Mouse (Mus musculus) megakaryocyte, embryonic 14.5 days (primary cell): ENCODE measurements around the gene Mreg. TPM values are rescaled to one million over a fixed set of nuclear protein-coding genes. Genes with fewer than 3 reads are reported as not detected.

Experiments used
- H3K27me3 ChIP-seq: replicated peaks from 2 replicates; pipeline ENCODE3; 2012; ENCODE audit warnings: inconsistent platforms
- H3K36me3 ChIP-seq: replicated peaks from 2 replicates; pipeline ENCODE3; 2012; ENCODE audit warnings: low read length, inconsistent platforms, mixed read lengths
- H3K4me1 ChIP-seq: 2 replicates; pipeline ENCODE4 v1.6.1; 2012; ENCODE audit warnings: inconsistent platforms
- H3K4me3 ChIP-seq: replicated peaks from 2 replicates; pipeline ENCODE3; 2012; ENCODE audit warnings: moderate library complexity, mild to moderate bottlenecking, inconsistent platforms
- H3K9me3 ChIP-seq: 2 replicates; pipeline ENCODE4 v1.6.1; 2012; ENCODE audit warnings: inconsistent platforms
- FLI1 ChIP-seq: IDR thresholded peaks from 2 replicates; pipeline ENCODE4 v1.6.1; 2012; ENCODE audit warnings: low read length, inconsistent platforms, mixed read lengths
- GATA1 ChIP-seq: IDR thresholded peaks from 3 replicates; pipeline ENCODE4 v1.6.1; 2012; ENCODE audit warnings: mixed read lengths, low read length, inconsistent platforms, borderline replicate concordance
- polyA plus RNA-seq: library from polyadenylated mRNA; stranded (reverse); fragments of >175 nt; gene quantifications from 2 replicates; pipeline ENCODE4 v1.2.3, GENCODE M21; 2012; ENCODE audit warnings: low replicate concordance; ENCODE audit not compliant: insufficient read depth

Gene Mreg
- polyA plus RNA-seq, 1 experiment, result 0.26 TPM

- Histone ChIP-seq H3K9me3 (peaks cover 4% of the 10 kb centered on the region; the same call in 1 of the 2 replicates), H3K4me1 (no peaks in the 10 kb centered on the region), H3K4me3 (no peak overlapping the region), H3K27me3 (peaks cover 9% of the 10 kb centered on the region), H3K36me3 (no peaks in the 10 kb centered on the region)
- TF ChIP-seq FLI1, result no peak
- TF ChIP-seq GATA1, result no peak
Measured at GRCm38 (mm10) chr1:72196626-72197359, 15.3 kb downstream of the Mreg start.

GRCm38 (mm10) chr1:72196123-72196522 lies 16.0 kb downstream of the Mreg start:
- H3K9me3 ChIP-seq, result peaks cover 4% of the 10 kb centered on the region; the same call in 1 of the 2 replicates
- peaks cover 9% of the 10 kb centered on the region for H3K27me3 ChIP-seq
- H3K36me3 ChIP-seq, result no peaks in the 10 kb centered on the region
- TF ChIP-seq GATA1 (no peak), FLI1 (no peak)
- no peak overlapping the region for H3K4me3 ChIP-seq
- H3K4me1 ChIP-seq, result no peaks in the 10 kb centered on the region

GRCm38 (mm10) chr1:72191449-72191848 lies 20.7 kb downstream of the Mreg start:
- TF ChIP-seq FLI1, result no peak
- TF ChIP-seq GATA1, result no peak
- Histone ChIP-seq H3K9me3 (no peaks in the 10 kb centered on the region), H3K4me1 (no peaks in the 10 kb centered on the region), H3K27me3 (peaks cover 4% of the 10 kb centered on the region), H3K4me3 (no peak overlapping the region), H3K36me3 (no peaks in the 10 kb centered on the region)

GRCm38 (mm10) chr1:72188142-72188738 lies 23.9 kb downstream of the Mreg start:
- Histone ChIP-seq H3K4me3 (no peak overlapping the region), H3K36me3 (no peaks in the 10 kb centered on the region), H3K27me3 (no peaks in the 10 kb centered on the region), H3K9me3 (no peaks in the 10 kb centered on the region), H3K4me1 (no peaks in the 10 kb centered on the region)
- TF ChIP-seq GATA1, result no peak
- TF ChIP-seq FLI1, result no peak

- H3K36me3 ChIP-seq, result no peaks in the 10 kb centered on the region
- H3K27me3 ChIP-seq, result no peaks in the 10 kb centered on the region
- TF ChIP-seq FLI1 (no peak), GATA1 (no peak)
- H3K4me3 ChIP-seq, result no peak overlapping the region
- H3K9me3 ChIP-seq, result no peaks in the 10 kb centered on the region
- no peaks in the 10 kb centered on the region for H3K4me1 ChIP-seq
Measured at GRCm38 (mm10) chr1:72187486-72187885, 24.6 kb downstream of the Mreg start.

- Histone ChIP-seq H3K9me3 (no peaks in the 10 kb centered on the region), H3K36me3 (no peaks in the 10 kb centered on the region), H3K27me3 (no peaks in the 10 kb centered on the region), H3K4me3 (no peak overlapping the region), H3K4me1 (no peaks in the 10 kb centered on the region)
- no peak for TF ChIP-seq GATA1
- TF ChIP-seq FLI1, result no peak
Measured at GRCm38 (mm10) chr1:72186151-72186550, 26.0 kb downstream of the Mreg start.

- TF ChIP-seq GATA1 (no peak), FLI1 (no peak)
- Histone ChIP-seq H3K36me3 (no peaks in the 10 kb centered on the region), H3K9me3 (no peaks in the 10 kb centered on the region), H3K4me1 (no peaks in the 10 kb centered on the region), H3K27me3 (no peaks in the 10 kb centered on the region), H3K4me3 (no peak overlapping the region)
Measured at GRCm38 (mm10) chr1:72183554-72183953, 28.6 kb downstream of the Mreg start.

- no peaks in the 10 kb centered on the region for H3K27me3 ChIP-seq
- no peaks in the 10 kb centered on the region for H3K36me3 ChIP-seq
- TF ChIP-seq GATA1 (no peak), FLI1 (no peak)
Measured at GRCm38 (mm10) chr1:72182930-72183499, 29.1 kb downstream of the Mreg start.

GRCm38 (mm10) chr1:72179947-72180346 lies 32.2 kb downstream of the Mreg start:
- Histone ChIP-seq H3K36me3 (no peaks in the 10 kb centered on the region), H3K27me3 (no peaks in the 10 kb centered on the region), H3K4me3 (no peak overlapping the region), H3K4me1 (no peaks in the 10 kb centered on the region), H3K9me3 (no peaks in the 10 kb centered on the region)
- no peak for TF ChIP-seq GATA1

More at GRCm38 (mm10) chr1:72182930-72183499, 29.1 kb downstream of the Mreg start:
- H3K4me3 ChIP-seq, result no peak overlapping the region
- no peaks in the 10 kb centered on the region for H3K4me1 ChIP-seq
- no peaks in the 10 kb centered on the region for H3K9me3 ChIP-seq

- H3K9me3 ChIP-seq, result no peaks in the 10 kb centered on the region
- no peaks in the 10 kb centered on the region for H3K4me1 ChIP-seq
- TF ChIP-seq GATA1 (no peak), FLI1 (no peak)
- no peak overlapping the region for H3K4me3 ChIP-seq
- H3K36me3 ChIP-seq, result no peaks in the 10 kb centered on the region
- no peaks in the 10 kb centered on the region for H3K27me3 ChIP-seq
Measured at GRCm38 (mm10) chr1:72176239-72176638, 35.9 kb downstream of the Mreg start.
